Mouse (Mus musculus): ENCODE data around the gene Vcp.

The Vcp gene

DNA sequence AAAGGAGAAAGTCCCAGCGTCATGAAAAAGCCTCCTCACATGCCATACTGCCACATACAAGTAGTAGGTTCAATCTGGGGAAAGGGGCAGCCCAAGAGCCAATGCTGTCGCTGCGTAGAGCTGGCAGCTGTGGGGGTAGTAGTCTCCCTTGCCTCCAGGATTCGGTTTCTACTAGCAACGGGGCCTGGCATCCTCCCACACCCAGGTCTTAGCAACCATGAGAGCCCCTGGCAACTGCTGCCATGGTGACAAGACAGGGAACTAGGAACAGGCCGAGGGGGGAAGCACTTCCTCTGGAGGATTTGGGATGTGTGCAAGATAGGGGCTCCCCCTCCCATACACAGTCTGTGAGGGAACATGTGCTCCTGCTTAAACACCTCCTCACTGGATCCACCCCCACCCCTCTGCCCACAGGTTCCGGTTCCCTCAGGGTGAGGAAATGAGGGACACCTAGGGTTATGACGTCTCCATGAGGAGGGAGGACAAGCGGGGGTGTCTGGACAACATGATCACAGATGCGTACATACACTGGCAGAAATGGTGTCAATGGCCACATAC, 53.5 kb downstream of the Vcp start:
- in situ Hi-C loops (cut with MboI; ENCODE audit: low sequenced_read_pairs) = no loop called here

DNA sequence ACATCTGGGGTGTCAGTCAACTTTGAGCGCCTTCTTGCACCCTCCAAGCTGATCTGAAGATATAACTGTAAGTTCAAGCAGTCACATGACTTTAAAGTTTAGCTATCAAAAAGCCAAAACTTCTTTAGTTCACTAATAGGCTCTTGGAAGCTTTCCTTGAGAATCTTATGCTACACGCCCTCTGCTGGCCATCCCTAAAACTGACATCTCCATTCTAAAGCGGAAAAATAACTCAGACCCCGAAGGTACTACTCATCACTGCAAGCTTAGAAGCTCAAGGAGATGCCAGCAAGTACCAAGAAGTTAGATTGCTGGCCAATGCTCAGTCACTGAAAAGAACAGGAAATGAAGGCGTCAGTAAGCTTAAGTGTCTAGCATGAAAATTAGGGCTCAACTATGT, 54.4 kb downstream of the Vcp start:
- in situ Hi-C loops (cut with MboI; ENCODE audit: low sequenced_read_pairs) = no loop called here

DNA sequence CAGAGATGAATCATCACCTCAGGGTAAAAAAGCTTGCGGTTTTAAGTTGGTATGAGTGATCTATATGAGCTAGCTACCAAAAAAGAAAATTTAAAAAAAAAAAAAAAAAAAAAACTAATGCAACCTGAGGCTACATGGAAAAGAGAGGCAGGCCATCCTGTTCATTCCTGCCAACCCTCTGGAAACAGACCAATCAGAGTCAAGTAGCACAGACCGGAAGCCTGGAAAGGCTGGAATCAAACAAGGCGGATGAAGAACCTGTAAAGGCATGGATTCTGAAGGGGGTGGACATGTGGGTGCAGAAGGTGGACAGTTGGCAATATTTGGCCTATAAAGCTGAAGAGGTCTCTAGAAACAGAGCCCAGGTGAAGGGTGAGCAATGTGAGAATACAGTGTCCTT, 54.9 kb downstream of the Vcp start:
- in situ Hi-C loops (cut with MboI; ENCODE audit: low sequenced_read_pairs) = no loop called here

DNA sequence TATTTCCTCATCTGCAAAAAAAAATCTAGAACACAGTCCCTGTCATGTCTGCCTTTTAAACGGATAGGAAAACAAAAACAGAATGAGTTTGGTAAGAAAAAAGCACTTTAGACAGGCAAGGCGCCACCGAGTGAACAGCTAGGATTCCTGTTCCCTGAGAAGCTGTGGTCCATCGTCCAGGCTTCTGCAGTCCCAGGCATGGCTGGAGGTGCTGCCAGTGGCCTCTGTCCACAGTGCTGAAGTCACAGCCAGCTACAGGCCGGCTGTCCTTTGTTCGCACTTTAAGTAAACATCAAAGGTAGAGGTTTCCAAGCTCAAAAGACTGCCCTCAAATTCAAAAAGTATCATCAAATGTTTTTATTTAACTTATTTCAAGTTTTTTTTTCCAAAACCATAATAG, 55.3 kb downstream of the Vcp start:
- in situ Hi-C loops (cut with MboI; ENCODE audit: low sequenced_read_pairs) = no loop called here

DNA sequence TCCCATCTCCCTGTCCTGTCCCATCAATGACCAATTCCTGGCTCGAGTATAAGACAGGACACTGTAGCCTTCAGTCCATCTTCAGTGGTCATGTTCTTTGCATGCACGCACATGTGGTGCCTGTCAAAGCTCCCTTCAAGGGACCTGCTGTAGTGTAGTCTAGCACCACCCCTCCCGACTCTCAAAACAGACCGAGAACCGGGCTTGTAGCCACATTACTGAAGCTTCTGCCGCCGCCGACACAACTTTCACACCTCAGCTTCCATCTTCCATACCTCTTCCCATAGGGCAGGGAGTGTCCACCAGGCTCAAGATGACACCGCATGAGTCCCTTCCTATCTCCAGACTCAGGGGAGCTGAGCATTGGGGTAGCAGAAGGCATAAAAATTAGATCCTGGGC, 56.1 kb downstream of the Vcp start:
- in situ Hi-C loops (cut with MboI; ENCODE audit: low sequenced_read_pairs) = no loop called here

DNA sequence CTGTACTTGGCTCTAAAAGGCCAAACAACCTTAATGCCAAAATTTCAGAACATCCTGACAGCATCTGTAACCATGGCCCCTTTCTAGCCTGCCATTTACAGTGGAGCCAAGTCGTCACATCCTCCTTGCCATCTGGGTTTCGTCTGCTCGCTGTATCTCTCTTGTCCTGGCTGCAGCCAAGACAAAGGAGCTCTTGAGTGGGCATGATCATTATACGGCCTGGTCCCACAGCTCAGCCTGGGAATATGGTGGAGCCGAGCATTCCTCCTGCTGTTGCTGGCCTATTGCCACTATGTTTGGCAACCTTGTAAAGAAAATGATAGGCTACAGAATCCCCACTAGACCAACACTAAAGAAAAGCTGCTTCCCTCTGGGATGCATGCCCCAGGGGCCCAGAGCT, 57.0 kb downstream of the Vcp start:
- in situ Hi-C loops (cut with MboI; ENCODE audit: low sequenced_read_pairs) = no loop called here

DNA sequence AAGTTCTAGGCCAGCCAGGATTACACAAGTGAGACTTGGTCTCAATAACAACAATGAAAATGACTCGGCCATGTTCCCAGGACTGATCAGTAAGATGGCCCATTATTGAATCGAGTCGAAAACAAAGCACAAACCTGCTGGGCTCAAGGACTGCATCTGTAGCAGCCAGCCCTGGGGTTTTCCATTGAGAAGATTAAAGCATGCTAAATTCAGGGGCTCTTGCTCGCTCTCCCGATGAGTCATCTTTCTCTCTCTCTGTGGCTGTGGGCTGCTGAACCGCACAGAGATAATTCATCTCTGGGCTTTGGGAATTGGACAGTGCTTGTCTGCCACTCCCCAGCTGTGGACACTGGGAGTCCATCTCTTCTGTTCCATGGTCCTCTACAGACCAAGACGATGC, 58.9 kb downstream of the Vcp start:
- in situ Hi-C loops (cut with MboI; ENCODE audit: low sequenced_read_pairs) = no loop called here

DNA sequence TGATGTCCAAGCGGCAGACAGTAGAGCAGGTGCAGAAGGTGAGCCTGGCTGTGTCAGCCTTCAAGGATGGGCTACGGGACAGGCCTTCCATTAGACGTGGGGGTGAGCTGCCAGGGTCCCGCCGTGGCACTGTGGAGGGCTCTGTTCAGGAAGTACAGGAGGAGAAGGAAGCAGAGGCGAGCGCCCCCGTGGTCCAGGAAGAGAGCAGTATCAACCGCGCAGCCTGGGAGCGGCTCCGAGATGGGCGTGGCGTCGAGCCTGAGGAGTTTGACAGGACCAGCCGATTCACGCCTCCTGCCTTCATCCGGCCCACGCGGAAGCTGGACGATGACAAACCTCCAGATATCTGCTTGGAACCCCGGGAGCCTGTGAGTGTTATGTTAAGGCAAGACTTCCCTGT, 66.7 kb downstream of the Vcp start:
- in situ Hi-C loops (cut with MboI; ENCODE audit: low sequenced_read_pairs) = no loop called here

DNA sequence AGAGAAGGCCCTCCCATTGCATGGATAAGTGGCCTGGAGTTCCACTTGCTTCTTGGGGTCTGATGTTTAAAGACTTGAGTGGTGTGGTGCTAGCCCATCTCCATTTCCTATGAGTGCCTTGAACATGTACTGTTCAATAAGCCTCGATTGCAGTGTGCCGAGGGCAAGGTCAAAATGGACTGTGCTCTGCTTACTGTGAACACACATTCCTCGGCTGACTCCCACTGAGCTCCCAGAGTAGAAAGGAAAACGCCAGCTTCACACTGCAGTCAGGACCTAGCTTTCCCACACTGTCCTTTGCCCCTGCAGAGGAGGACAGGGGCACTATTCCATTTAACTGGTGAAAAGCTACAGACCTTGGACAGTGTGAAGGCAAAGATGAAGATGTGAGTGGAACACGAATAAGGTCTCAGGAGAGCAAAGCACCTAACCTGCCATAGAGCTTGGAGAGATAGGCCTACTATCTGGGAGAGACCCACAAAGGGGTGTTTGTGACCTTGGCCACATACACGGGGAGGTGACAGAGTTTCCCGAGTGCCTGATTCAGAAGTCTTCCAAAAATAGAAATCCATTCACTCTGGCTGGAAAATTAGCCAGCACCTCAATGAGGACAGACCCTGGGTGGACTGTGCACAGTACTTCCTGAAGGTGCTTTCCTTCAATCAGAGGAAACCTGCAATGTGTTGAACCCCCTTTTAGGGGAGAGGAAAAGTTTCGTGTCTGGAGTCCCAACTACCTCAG, 67.9 kb downstream of the Vcp start:
- in situ Hi-C loops (cut with MboI; ENCODE audit: low sequenced_read_pairs) = no loop called here
